Mouse (Mus musculus) heart, postnatal 0 days (tissue): ENCODE results near the gene Eps15l1. TPM values are rescaled to one million over a fixed set of nuclear protein-coding genes. Genes with fewer than 3 reads are reported as not detected.

Source experiments
- ATAC-seq: fragments of 200-750 bp; cut with Nextera tagmentation; 2 replicates; pipeline ENCODE4 v1.8.0; 2017; ENCODE audit warnings: low read depth, moderate number of reproducible peaks, moderate library complexity; ENCODE audit not compliant: insufficient read depth
- DNase-seq: peaks from one replicate; pipeline ENCODE4 v3.0.0-alpha.2; 2016; ENCODE audit warnings: low spot score
- H3K27ac ChIP-seq: fragments of 300-500 bp; sonication (generic); 2 replicates; pipeline ENCODE4 v1.5.1; 2014; ENCODE audit warnings: low read depth, mild to moderate bottlenecking
- H3K27me3 ChIP-seq: fragments of 300-500 bp; sonication (generic); 2 replicates; pipeline ENCODE4 v1.6.1; 2014; ENCODE audit warnings: low read length, mixed read lengths; ENCODE audit not compliant: control insufficient read depth, insufficient read depth
- H3K36me3 ChIP-seq: fragments of 300-500 bp; sonication (generic); replicated peaks from 2 replicates; pipeline ENCODE4 v1.6.1; 2014; ENCODE audit warnings: low read length, mixed read lengths; ENCODE audit not compliant: control insufficient read depth, insufficient read depth
- H3K4me1 ChIP-seq: fragments of 300-500 bp; sonication (generic); 2 replicates; pipeline ENCODE4 v1.6.1; 2014; ENCODE audit warnings: antibody characterized with exemption; ENCODE audit not compliant: control insufficient read depth, insufficient read depth
- H3K4me2 ChIP-seq: fragments of 300-500 bp; sonication (generic); 2 replicates; pipeline ENCODE4 v1.6.1; 2014; ENCODE audit warnings: low read depth, mild to moderate bottlenecking, low read length, moderate library complexity
- H3K4me3 ChIP-seq: fragments of 300-500 bp; sonication (generic); 2 replicates; pipeline ENCODE4 v1.5.1; 2014; ENCODE audit warnings: low read depth, low read length
- H3K9ac ChIP-seq: fragments of 300-500 bp; sonication (generic); replicated peaks from 2 replicates; pipeline ENCODE4 v1.6.1; 2014; ENCODE audit warnings: low read depth, low read length, mixed read lengths
- H3K9me3 ChIP-seq: fragments of 300-500 bp; sonication (generic); replicated peaks from 2 replicates; pipeline ENCODE4 v1.6.1; 2016; ENCODE audit warnings: low read length; ENCODE audit not compliant: control insufficient read depth
- CTCF ChIP-seq: IDR thresholded peaks from 2 replicates; pipeline ENCODE4 v1.5.1; 2016; ENCODE audit warnings: antibody characterized with exemption, control low read depth, low read depth
- EP300 ChIP-seq: IDR thresholded peaks from 2 replicates; pipeline ENCODE4 v1.6.1; 2016; ENCODE audit warnings: antibody characterized with exemption, low read depth
- WGBS: fragments of 180-500 bp; shearing (Covaris S2); extraction: QIAGEN DNeasy Blood & Tissue Kit; methylation state at CpG from one replicate; pipeline ENCODE4 v1.1.7; 2014; 5-methylcytosine and 5-hydroxymethylcytosine counted together
- polyA plus RNA-seq: library from polyadenylated mRNA; unstranded; fragments of >200 nt; fragmentation: Nextera tagmentation; extraction: Ambion mirVana; gene quantifications from 2 replicates; pipeline ENCODE4 v1.2.1, GENCODE M21; 2015
- total RNA-seq: library from RNA; depleted of rRNA; stranded (reverse); fragments of >200 nt; gene quantifications from 2 replicates; pipeline ENCODE4 v1.2.3, GENCODE M21; 2014; ENCODE audit warnings: low replicate concordance

Eps15l1 gene
- total and polyA plus RNA-seq, 2 experiments from 2014 or later: 24.9 to 52.7 TPM

DNA sequence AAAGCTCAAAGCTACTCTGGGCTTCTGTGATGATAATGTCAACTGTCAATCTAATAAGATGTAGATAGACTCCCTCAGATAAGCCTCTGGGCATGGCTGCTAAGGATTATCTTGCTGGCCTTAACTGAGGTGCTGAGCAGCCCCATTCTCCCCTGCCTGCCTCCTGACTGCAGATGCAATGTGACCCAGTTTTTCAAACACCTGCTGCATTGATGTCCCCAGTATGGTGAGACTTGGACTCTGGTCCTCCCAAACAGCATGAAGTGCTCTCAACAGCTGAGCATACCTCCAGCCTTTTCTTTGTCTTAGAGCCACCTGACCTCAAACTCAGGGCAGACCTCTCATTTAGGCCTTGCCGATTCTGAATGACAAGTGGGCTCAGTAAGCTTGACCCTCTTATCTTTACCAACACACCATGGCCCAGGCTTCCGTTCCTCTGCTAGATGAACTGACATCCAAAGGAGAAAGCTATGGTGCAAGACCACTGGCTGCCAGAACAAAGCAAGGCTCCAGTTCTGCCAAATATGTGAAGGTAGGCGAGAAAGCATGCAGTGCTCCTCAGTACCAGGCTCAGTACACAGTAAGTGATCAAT is 108.2 kb downstream of the Eps15l1 start:
- DNase-seq: no peak
- Histone ChIP-seq H3K4me1 (peaks cover 14% of the 10 kb centered on the region), H3K4me3 (no peak overlapping the region), H3K4me2 (no peak overlapping the region), H3K27ac (no peak overlapping the region), H3K27me3 (no peaks in the 10 kb centered on the region), H3K36me3 (no peaks in the 10 kb centered on the region), H3K9me3 (no peaks in the 10 kb centered on the region), H3K9ac (no peak overlapping the region)
- WGBS: 62% methylated on average over 3 of the region's 3 CpGs
- TF ChIP-seq EP300 (no peak), CTCF (no peak)
- ATAC-seq: no peak

DNA sequence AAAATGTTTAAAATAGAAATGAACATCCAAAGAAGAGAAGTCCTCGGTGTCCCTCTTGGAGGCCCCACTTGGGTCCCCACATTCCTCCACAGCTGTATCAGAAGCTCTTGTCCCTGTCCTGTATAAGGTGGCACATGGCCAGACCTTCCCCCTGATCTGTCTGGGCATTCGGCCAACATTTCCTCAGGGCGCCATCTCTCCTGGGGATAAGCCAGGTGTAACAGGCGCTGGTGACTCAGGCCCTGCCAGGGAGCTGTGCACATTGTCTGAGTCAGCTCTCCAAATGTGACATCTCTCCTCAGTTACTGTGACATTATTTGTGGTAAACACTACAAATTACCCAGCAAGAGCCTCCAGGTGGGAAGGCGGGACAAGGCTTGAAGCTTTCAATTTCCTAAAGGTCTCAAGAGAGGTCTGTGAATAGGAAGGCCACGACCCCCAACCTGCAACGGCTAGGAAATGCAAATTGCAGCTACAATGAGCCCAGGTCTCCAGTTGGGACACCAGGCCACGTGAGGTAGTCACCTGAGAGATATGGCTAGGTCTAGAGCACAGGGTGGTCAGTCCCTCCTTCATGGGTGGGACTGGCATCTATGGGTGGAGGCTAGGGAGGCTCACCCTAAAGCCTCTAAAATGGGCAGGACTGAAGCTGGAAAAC is 110.3 kb downstream of the Eps15l1 start:
- Histone ChIP-seq H3K4me3 (no peak overlapping the region), H3K36me3 (no peaks in the 10 kb centered on the region), H3K9me3 (no peaks in the 10 kb centered on the region), H3K27ac (peak overlapping the region; percentile 87), H3K27me3 (no peaks in the 10 kb centered on the region), H3K4me2 (no peak overlapping the region), H3K4me1 (peaks cover 8% of the 10 kb centered on the region), H3K9ac (no peak overlapping the region)
- DNase-seq: peak; percentile 85
- TF ChIP-seq CTCF: no peak
- TF ChIP-seq EP300: peak; percentile 82; the same call in 1 of the 2 replicates
- 28% methylated on average over 8 of the region's 8 CpGs for WGBS
- ATAC-seq: peak; percentile 87

DNA sequence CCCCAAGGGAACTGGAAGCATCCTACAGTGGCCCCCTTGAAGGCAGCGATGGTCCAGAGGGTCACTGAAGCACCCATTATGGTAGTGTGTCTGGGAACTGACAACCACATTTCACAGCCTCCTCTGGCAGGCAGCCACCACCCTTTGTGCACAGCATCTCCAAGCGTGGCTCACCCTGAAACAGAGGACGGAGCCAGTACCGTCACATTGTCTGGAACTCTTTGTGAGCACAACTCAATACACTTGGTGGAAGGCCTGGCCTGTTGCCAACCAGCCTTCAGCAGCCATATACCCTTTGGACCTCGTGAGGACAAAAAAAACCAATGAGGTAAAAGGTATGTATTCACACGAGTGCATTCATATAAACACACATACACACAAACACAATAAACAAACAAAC is 113.0 kb downstream of the Eps15l1 start:
- no peak overlapping the region for H3K9ac ChIP-seq
- H3K36me3 ChIP-seq: no peaks in the 10 kb centered on the region
- 7% methylated on average over 6 of the region's 6 CpGs for WGBS
- no peaks in the 10 kb centered on the region for H3K9me3 ChIP-seq
- TF ChIP-seq EP300: no peak
- no peak overlapping the region for H3K4me2 ChIP-seq
- peak overlapping the region; percentile 32 for H3K27ac ChIP-seq
- H3K4me1 ChIP-seq: peaks cover 8% of the 10 kb centered on the region
- no peak overlapping the region for H3K4me3 ChIP-seq
- no peaks in the 10 kb centered on the region for H3K27me3 ChIP-seq
- ATAC-seq: peak; percentile 63
- peak; percentile 76 for DNase-seq

GRCm38 (mm10) chr8:72306913-72307312 is 114.3 kb downstream of the Eps15l1 start:
- no peak for DNase-seq
- 87% methylated on average over 5 of the region's 5 CpGs for WGBS
- TF ChIP-seq EP300 (no peak), CTCF (no peak)
- Histone ChIP-seq H3K9ac (no peak overlapping the region), H3K9me3 (no peaks in the 10 kb centered on the region), H3K27ac (no peak overlapping the region), H3K4me3 (no peak overlapping the region), H3K4me2 (no peak overlapping the region), H3K4me1 (peaks cover 12% of the 10 kb centered on the region), H3K27me3 (no peaks in the 10 kb centered on the region), H3K36me3 (no peaks in the 10 kb centered on the region)
- ATAC-seq: no peak

DNA sequence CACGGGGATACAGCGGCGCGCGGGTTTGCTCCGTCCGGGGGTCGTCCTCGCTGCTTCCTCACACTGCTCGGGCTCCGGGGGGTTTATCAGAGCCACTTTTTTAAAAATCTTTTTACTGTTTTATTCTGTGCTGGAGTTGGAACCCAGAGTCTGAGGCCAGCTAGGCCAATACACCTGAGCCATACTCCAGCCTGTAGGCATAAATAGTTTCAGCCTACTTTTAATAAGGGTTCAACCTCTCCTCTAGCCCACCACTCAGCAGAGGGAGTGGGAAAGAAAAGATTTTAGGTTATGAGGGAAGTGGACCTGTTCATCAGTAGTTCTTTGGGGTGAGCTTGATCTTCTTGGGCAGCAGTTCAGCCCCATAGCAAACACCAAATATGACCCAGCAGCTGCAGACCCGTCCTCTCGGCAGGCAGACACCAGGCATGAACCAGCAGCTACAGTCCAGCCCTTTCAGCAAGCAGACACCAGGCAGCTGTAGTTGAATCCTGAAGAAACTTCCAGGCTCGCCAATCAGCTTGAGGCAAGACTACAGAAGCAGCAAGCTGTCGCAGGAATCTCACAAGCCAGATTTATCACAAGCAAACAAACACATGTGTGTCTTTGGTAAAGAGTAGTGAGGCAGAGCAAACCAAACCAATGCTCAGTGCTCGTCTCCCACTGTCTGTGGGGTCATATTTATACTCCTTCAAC is 115.9 kb downstream of the Eps15l1 start, which contains the start of gene Gm10282:
Gene Gm10282 (minus strand): TSS at position 51 of the 696 bp plus-strand sequence.
- TF ChIP-seq CTCF: no peak
- no peak for TF ChIP-seq EP300
- H3K27ac ChIP-seq: no peak within 1 kb of the TSS
- no peaks in the 10 kb centered on the region for H3K36me3 ChIP-seq
- no peak for ATAC-seq
- WGBS: 80% methylated on average over 14 of the region's 16 CpGs
- peaks cover 9% of the 10 kb centered on the region; the same call in 1 of the 2 replicates for H3K4me1 ChIP-seq
- no peaks in the 10 kb centered on the region for H3K27me3 ChIP-seq
- no peak for DNase-seq
- no peak within 1 kb of the TSS for H3K4me3 ChIP-seq
- no peaks in the 10 kb centered on the region for H3K9me3 ChIP-seq
- no peak within 1 kb of the TSS for H3K4me2 ChIP-seq
- H3K9ac ChIP-seq: no peak within 1 kb of the TSS
